Mouse (Mus musculus): ENCODE results near the gene Zdhhc7. TPM values are rescaled to one million over a fixed set of nuclear protein-coding genes. Genes with fewer than 3 reads are reported as not detected.

Zdhhc7 gene
- polyA plus RNA-seq, 1 experiment = 32.4 TPM

DNA sequence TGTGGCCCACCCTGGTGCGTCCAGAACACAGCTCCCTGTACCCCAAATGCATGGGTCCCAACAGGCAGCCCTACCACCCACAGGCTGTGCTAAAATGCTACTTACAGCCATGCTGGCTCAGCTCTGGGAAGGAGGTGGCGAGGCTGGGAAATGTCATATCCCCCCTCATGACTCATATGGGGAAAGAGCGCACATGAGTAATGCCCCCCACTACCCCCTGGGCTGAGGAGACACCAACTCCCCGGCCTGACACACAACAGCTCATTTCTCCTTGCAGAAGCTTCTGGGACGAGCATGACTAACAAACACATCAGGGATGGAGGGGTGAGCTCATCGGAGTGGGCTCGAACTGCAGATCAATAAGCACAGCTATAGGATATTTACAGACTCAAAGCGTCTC lies 35.7 kb downstream of the Zdhhc7 start:
- Histone ChIP-seq H3ac (ENCODE audit: control insufficient read depth, insufficient read length, low read depth) (no peak overlapping the region), H3K79me3 (ENCODE audit: low read depth) (no peaks in the 10 kb centered on the region), H3K36me3 (ENCODE audit: control insufficient read depth, insufficient read depth) (no peaks in the 10 kb centered on the region), H3K4me3 (ENCODE audit: insufficient read depth, poor library complexity, severe bottlenecking) (no peak overlapping the region), H3K27me3 (ENCODE audit: control insufficient read depth, insufficient read depth, insufficient read length) (peaks cover 9% of the 10 kb centered on the region), H3K79me2 (ENCODE audit: control insufficient read depth, insufficient read depth) (no peaks in the 10 kb centered on the region)
- TF ChIP-seq MAX (IDR thresholded peaks at IDR 0.05) (no peak), MYOD1 (IDR thresholded peaks at IDR 0.05; ENCODE audit: control insufficient read depth, insufficient read length, low read depth) (no peak), USF1 (IDR thresholded peaks at IDR 0.05; ENCODE audit: low read depth) (no peak), CEBPB (IDR thresholded peaks at IDR 0.05; ENCODE audit: low read depth) (no peak), FOSL1 (IDR thresholded peaks at IDR 0.05; ENCODE audit: insufficient read depth, low read length, poor library complexity, severe bottlenecking) (no peak), CTCF (IDR thresholded peaks at IDR 0.05; ENCODE audit: control insufficient read depth, insufficient read depth, insufficient read length) (no peak), MYOG (IDR thresholded peaks at IDR 0.05; ENCODE audit: control insufficient read depth, extremely low read depth, insufficient read length) (no peak)

DNA sequence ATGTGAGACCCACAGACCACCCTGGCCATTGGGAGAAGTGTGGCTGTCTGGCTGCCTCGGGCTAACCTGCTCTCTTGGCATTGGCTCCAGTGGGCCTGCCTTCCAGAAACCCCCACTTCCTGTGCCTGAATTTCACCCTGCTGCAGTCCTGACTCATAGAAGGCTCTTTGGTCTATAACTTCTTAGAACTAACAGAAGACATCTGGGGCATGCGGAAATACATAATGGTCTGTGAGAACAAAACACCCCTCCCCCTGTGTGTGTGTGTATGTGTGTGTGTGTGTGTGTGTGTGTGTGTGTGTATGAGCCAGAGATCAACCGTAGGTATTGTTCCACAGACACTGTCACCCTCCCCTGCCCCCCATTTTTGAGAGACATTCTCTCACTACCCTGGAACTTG lies 38.0 kb downstream of the Zdhhc7 start:
- TF ChIP-seq CEBPB (IDR thresholded peaks at IDR 0.05; ENCODE audit: low read depth) (no peak), MYOG (IDR thresholded peaks at IDR 0.05; ENCODE audit: control insufficient read depth, extremely low read depth, insufficient read length) (no peak), MYOD1 (IDR thresholded peaks at IDR 0.05; ENCODE audit: control insufficient read depth, insufficient read length, low read depth) (no peak), USF1 (IDR thresholded peaks at IDR 0.05; ENCODE audit: low read depth) (no peak), MAX (IDR thresholded peaks at IDR 0.05) (no peak), FOSL1 (IDR thresholded peaks at IDR 0.05; ENCODE audit: insufficient read depth, low read length, poor library complexity, severe bottlenecking) (no peak), CTCF (IDR thresholded peaks at IDR 0.05; ENCODE audit: control insufficient read depth, insufficient read depth, insufficient read length) (no peak)
- Histone ChIP-seq H3K27me3 (ENCODE audit: control insufficient read depth, insufficient read depth, insufficient read length) (peaks cover 12% of the 10 kb centered on the region), H3K4me3 (ENCODE audit: insufficient read depth, poor library complexity, severe bottlenecking) (no peak overlapping the region)

GRCm38 (mm10) chr8:120062742-120063141 lies 38.5 kb downstream of the Zdhhc7 start:
- H3K4me3 ChIP-seq (ENCODE audit: insufficient read depth, poor library complexity, severe bottlenecking) = no peak overlapping the region
- no peaks in the 10 kb centered on the region for H3K36me3 ChIP-seq (ENCODE audit: control insufficient read depth, insufficient read depth)
- peaks cover 7% of the 10 kb centered on the region for H3K27me3 ChIP-seq (ENCODE audit: control insufficient read depth, insufficient read depth, insufficient read length)
- H3K79me2 ChIP-seq (ENCODE audit: control insufficient read depth, insufficient read depth) = no peaks in the 10 kb centered on the region
- no peaks in the 10 kb centered on the region for H3K79me3 ChIP-seq (ENCODE audit: low read depth)
- TF ChIP-seq FOSL1 (IDR thresholded peaks at IDR 0.05; ENCODE audit: insufficient read depth, low read length, poor library complexity, severe bottlenecking) = no peak
- TF ChIP-seq USF1 (IDR thresholded peaks at IDR 0.05; ENCODE audit: low read depth) = no peak
- TF ChIP-seq CEBPB (IDR thresholded peaks at IDR 0.05; ENCODE audit: low read depth) = no peak
- no peak for TF ChIP-seq MAX (IDR thresholded peaks at IDR 0.05)
- no peak for TF ChIP-seq MYOD1 (IDR thresholded peaks at IDR 0.05; ENCODE audit: control insufficient read depth, insufficient read length, low read depth)
- TF ChIP-seq MYOG (IDR thresholded peaks at IDR 0.05; ENCODE audit: control insufficient read depth, extremely low read depth, insufficient read length) = no peak
- no peak for TF ChIP-seq CTCF (IDR thresholded peaks at IDR 0.05; ENCODE audit: control insufficient read depth, insufficient read depth, insufficient read length)
- H3ac ChIP-seq (ENCODE audit: control insufficient read depth, insufficient read length, low read depth) = no peak overlapping the region

More for the DNA sequence above, 38.0 kb downstream of the Zdhhc7 start:
- H3K36me3 ChIP-seq (ENCODE audit: control insufficient read depth, insufficient read depth) = no peaks in the 10 kb centered on the region
- H3K79me2 ChIP-seq (ENCODE audit: control insufficient read depth, insufficient read depth) = no peaks in the 10 kb centered on the region
- no peak overlapping the region for H3ac ChIP-seq (ENCODE audit: control insufficient read depth, insufficient read length, low read depth)
- no peaks in the 10 kb centered on the region for H3K79me3 ChIP-seq (ENCODE audit: low read depth)

GRCm38 (mm10) chr8:120057078-120057477 lies 44.2 kb downstream of the Zdhhc7 start:
- Histone ChIP-seq H3ac (ENCODE audit: control insufficient read depth, insufficient read length, low read depth) (no peak overlapping the region), H3K27me3 (ENCODE audit: control insufficient read depth, insufficient read depth, insufficient read length) (peaks cover 6% of the 10 kb centered on the region), H3K79me2 (ENCODE audit: control insufficient read depth, insufficient read depth) (no peaks in the 10 kb centered on the region), H3K79me3 (ENCODE audit: low read depth) (no peaks in the 10 kb centered on the region), H3K4me3 (ENCODE audit: insufficient read depth, poor library complexity, severe bottlenecking) (no peak overlapping the region), H3K36me3 (ENCODE audit: control insufficient read depth, insufficient read depth) (no peaks in the 10 kb centered on the region)
- TF ChIP-seq CTCF (IDR thresholded peaks at IDR 0.05; ENCODE audit: control insufficient read depth, insufficient read depth, insufficient read length) = no peak
- no peak for TF ChIP-seq MAX (IDR thresholded peaks at IDR 0.05)
- TF ChIP-seq MYOG (IDR thresholded peaks at IDR 0.05; ENCODE audit: control insufficient read depth, extremely low read depth, insufficient read length) = no peak
- no peak for TF ChIP-seq FOSL1 (IDR thresholded peaks at IDR 0.05; ENCODE audit: insufficient read depth, low read length, poor library complexity, severe bottlenecking)
- TF ChIP-seq USF1 (IDR thresholded peaks at IDR 0.05; ENCODE audit: low read depth) = no peak
- no peak for TF ChIP-seq MYOD1 (IDR thresholded peaks at IDR 0.05; ENCODE audit: control insufficient read depth, insufficient read length, low read depth)
- no peak for TF ChIP-seq CEBPB (IDR thresholded peaks at IDR 0.05; ENCODE audit: low read depth)

DNA sequence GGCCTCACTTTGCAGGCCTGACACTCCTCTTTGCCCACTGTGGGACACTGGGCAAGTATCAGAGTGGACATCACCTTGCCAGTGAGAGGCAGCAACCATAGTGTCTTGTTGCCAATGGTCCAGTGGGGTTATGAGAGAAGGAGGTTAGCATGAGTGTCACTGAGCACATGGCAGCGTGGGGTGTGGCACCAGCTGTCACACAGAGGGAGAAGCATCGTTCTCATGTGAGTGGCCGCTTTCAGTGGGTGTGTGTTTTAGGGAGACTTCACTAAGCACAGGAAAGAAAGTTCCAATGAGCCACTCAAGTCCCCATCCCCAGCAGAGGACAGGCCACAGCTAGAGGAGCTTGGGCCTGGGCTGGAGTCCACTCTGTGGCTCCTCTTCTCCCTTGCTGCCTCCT lies 46.4 kb downstream of the Zdhhc7 start:
- H3ac ChIP-seq (ENCODE audit: control insufficient read depth, insufficient read length, low read depth) = no peak overlapping the region
- no peaks in the 10 kb centered on the region for H3K79me2 ChIP-seq (ENCODE audit: control insufficient read depth, insufficient read depth)
- H3K27me3 ChIP-seq (ENCODE audit: control insufficient read depth, insufficient read depth, insufficient read length) = peaks cover 6% of the 10 kb centered on the region
- H3K79me3 ChIP-seq (ENCODE audit: low read depth) = no peaks in the 10 kb centered on the region
- no peak for TF ChIP-seq FOSL1 (IDR thresholded peaks at IDR 0.05; ENCODE audit: insufficient read depth, low read length, poor library complexity, severe bottlenecking)
- TF ChIP-seq CEBPB (IDR thresholded peaks at IDR 0.05; ENCODE audit: low read depth) = no peak
- TF ChIP-seq USF1 (IDR thresholded peaks at IDR 0.05; ENCODE audit: low read depth) = no peak
- TF ChIP-seq MYOD1 (IDR thresholded peaks at IDR 0.05; ENCODE audit: control insufficient read depth, insufficient read length, low read depth) = no peak
- no peak for TF ChIP-seq MAX (IDR thresholded peaks at IDR 0.05)
- no peak for TF ChIP-seq CTCF (IDR thresholded peaks at IDR 0.05; ENCODE audit: control insufficient read depth, insufficient read depth, insufficient read length)
- TF ChIP-seq MYOG (IDR thresholded peaks at IDR 0.05; ENCODE audit: control insufficient read depth, extremely low read depth, insufficient read length) = no peak
- H3K4me3 ChIP-seq (ENCODE audit: insufficient read depth, poor library complexity, severe bottlenecking) = no peak overlapping the region
- no peaks in the 10 kb centered on the region for H3K36me3 ChIP-seq (ENCODE audit: control insufficient read depth, insufficient read depth)

DNA sequence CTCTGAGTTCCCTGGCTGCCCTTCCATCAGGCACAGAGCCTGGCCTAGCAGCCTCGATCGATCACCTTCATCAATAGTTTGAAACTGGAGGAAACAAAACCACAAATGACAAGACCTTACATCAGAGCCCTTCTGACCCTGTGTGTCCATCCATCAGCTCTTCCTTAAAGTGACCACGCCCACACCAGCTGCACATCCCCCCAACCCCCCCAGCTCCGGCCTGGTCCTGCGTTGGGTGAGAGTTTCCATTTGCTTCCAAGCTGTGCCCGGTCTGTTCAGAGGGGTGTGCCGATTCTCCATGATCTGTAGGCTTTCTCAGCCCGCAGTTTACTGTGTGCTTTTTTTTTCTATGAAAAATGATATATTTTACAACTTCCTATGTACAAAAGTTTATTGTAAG lies 49.0 kb downstream of the Zdhhc7 start:
- no peaks in the 10 kb centered on the region for H3K36me3 ChIP-seq (ENCODE audit: control insufficient read depth, insufficient read depth)
- TF ChIP-seq FOSL1 (IDR thresholded peaks at IDR 0.05; ENCODE audit: insufficient read depth, low read length, poor library complexity, severe bottlenecking) (no peak), MYOG (IDR thresholded peaks at IDR 0.05; ENCODE audit: control insufficient read depth, extremely low read depth, insufficient read length) (no peak), CTCF (IDR thresholded peaks at IDR 0.05; ENCODE audit: control insufficient read depth, insufficient read depth, insufficient read length) (no peak), MYOD1 (IDR thresholded peaks at IDR 0.05; ENCODE audit: control insufficient read depth, insufficient read length, low read depth) (no peak), USF1 (IDR thresholded peaks at IDR 0.05; ENCODE audit: low read depth) (no peak), CEBPB (IDR thresholded peaks at IDR 0.05; ENCODE audit: low read depth) (no peak), MAX (IDR thresholded peaks at IDR 0.05) (no peak)
- H3K79me3 ChIP-seq (ENCODE audit: low read depth) = no peaks in the 10 kb centered on the region
- H3K27me3 ChIP-seq (ENCODE audit: control insufficient read depth, insufficient read depth, insufficient read length) = peaks cover 4% of the 10 kb centered on the region
- H3ac ChIP-seq (ENCODE audit: control insufficient read depth, insufficient read length, low read depth) = no peak overlapping the region
- H3K4me3 ChIP-seq (ENCODE audit: insufficient read depth, poor library complexity, severe bottlenecking) = no peak overlapping the region
- no peaks in the 10 kb centered on the region for H3K79me2 ChIP-seq (ENCODE audit: control insufficient read depth, insufficient read depth)
